Mouse (Mus musculus) ES-Bruce4 (cell line): ENCODE results near the gene Gm10272. TPM values are rescaled to one million over a fixed set of nuclear protein-coding genes. Genes with fewer than 3 reads are reported as not detected.
"Not testable (repeated sequence)": the region's sequence is repeated elsewhere in the genome, so short reads cannot be mapped to it uniquely, and the experiment has no call there.

Experiments used
- H3K27ac ChIP-seq: 2 replicates; pipeline ENCODE4 v1.5.1; 2012; ENCODE audit warnings: low read length, inconsistent platforms; ENCODE audit not compliant: insufficient read depth
- H3K27me3 ChIP-seq: 2 replicates; pipeline ENCODE4 v1.6.1; 2012; ENCODE audit warnings: mild to moderate bottlenecking, low read length, inconsistent platforms; ENCODE audit not compliant: control insufficient read depth, poor library complexity, insufficient read depth, severe bottlenecking
- H3K36me3 ChIP-seq: 2 replicates; pipeline ENCODE4 v1.6.1; 2012; ENCODE audit warnings: inconsistent platforms, mild to moderate bottlenecking, low read length, moderate library complexity; ENCODE audit not compliant: control insufficient read depth, poor library complexity, insufficient read depth, severe bottlenecking
- H3K4me1 ChIP-seq: one replicate; pipeline ENCODE4 v1.8.1; 2011; ENCODE audit warnings: low read length; ENCODE audit not compliant: control insufficient read depth, insufficient read depth
- H3K4me3 ChIP-seq: 2 replicates; pipeline ENCODE4 v1.5.1; 2011; ENCODE audit warnings: low read depth, mild to moderate bottlenecking, low read length
- H3K9ac ChIP-seq: 2 replicates; pipeline ENCODE4 v1.6.1; 2012; ENCODE audit warnings: low read depth, mild to moderate bottlenecking, inconsistent platforms; ENCODE audit not compliant: poor library complexity, severe bottlenecking
- H3K9me3 ChIP-seq: replicated peaks from 2 replicates; pipeline ENCODE4 v1.6.1; 2012; ENCODE audit warnings: mild to moderate bottlenecking, low read length, inconsistent platforms; ENCODE audit not compliant: control insufficient read depth, poor library complexity, insufficient read depth, severe bottlenecking
- CTCF ChIP-seq: IDR thresholded peaks from one replicate; pipeline ENCODE4 v1.8.1; 2011; ENCODE audit warnings: low read depth, low read length
- EP300 ChIP-seq: IDR thresholded peaks from 2 replicates; pipeline ENCODE4 v1.6.1; 2011; ENCODE audit warnings: low read depth, low read length; ENCODE audit not compliant: insufficient read depth
- POLR2A ChIP-seq: IDR thresholded peaks from one replicate; pipeline ENCODE4 v1.8.1; 2011; ENCODE audit warnings: low read length; ENCODE audit not compliant: insufficient read depth
- polyA plus RNA-seq: library from polyadenylated mRNA; stranded (reverse); fragments of >200 nt; gene quantifications from 2 replicates; pipeline ENCODE4 v1.2.4, GENCODE M21; 2011; ENCODE audit warnings: low read depth; ENCODE audit not compliant: missing spikeins, insufficient read depth, insufficient read length

Gm10272 gene
- polyA plus RNA-seq, 1 experiment: not detected

GRCm38 (mm10) chr10:77715507-77715906 lies 9.1 kb downstream of the Gm10272 start, which contains the start of gene Gm10142:
Gene Gm10142, plus strand, starts transcription at chr10:77715807.
- Histone ChIP-seq H3K9me3 (no peaks in the 10 kb centered on the region), H3K9ac (no peak within 1 kb of the TSS), H3K27me3 (no peaks in the 10 kb centered on the region), H3K36me3 (no peaks in the 10 kb centered on the region), H3K27ac (no peak within 1 kb of the TSS), H3K4me1 (no peaks in the 10 kb centered on the region), H3K4me3 (no peak within 1 kb of the TSS)
- no peak for TF ChIP-seq EP300
- TF ChIP-seq CTCF: no peak
- TF ChIP-seq POLR2A: no peak

- not testable (repeated sequence) for H3K4me1 ChIP-seq, H3K27me3 ChIP-seq, H3K4me3 ChIP-seq, H3K9ac ChIP-seq, H3K36me3 ChIP-seq, H3K9me3 ChIP-seq, H3K27ac ChIP-seq
Measured at GRCm38 (mm10) chr10:77720299-77720698, 13.9 kb downstream of the Gm10272 start, which contains the start of gene Krtap12-1. Gene Krtap12-1, plus strand, starts transcription at chr10:77720599.

- H3K9ac ChIP-seq: no peak overlapping the region
- no peaks in the 10 kb centered on the region for H3K36me3 ChIP-seq
- no peaks in the 10 kb centered on the region; the same call in 1 of the 2 replicates for H3K9me3 ChIP-seq
- H3K4me1 ChIP-seq: no peaks in the 10 kb centered on the region
- no peaks in the 10 kb centered on the region for H3K27me3 ChIP-seq
- no peak overlapping the region for H3K27ac ChIP-seq
- TF ChIP-seq CTCF (peak; percentile 66), POLR2A (no peak)
- no peak overlapping the region for H3K4me3 ChIP-seq
Measured at GRCm38 (mm10) chr10:77724855-77725254, 18.4 kb downstream of the Gm10272 start.

- Histone ChIP-seq H3K36me3 (no peaks in the 10 kb centered on the region), H3K9me3 (no peaks in the 10 kb centered on the region; the same call in 1 of the 2 replicates)
- TF ChIP-seq POLR2A: no peak
- TF ChIP-seq CTCF: no peak
- TF ChIP-seq EP300: no peak
Measured at GRCm38 (mm10) chr10:77726186-77726585, 19.8 kb downstream of the Gm10272 start, which contains the start of gene Gm10100. Gene Gm10100, plus strand, starts transcription at chr10:77726486.

GRCm38 (mm10) chr10:77728280-77728679 lies 21.9 kb downstream of the Gm10272 start:
- Histone ChIP-seq H3K4me3 (no peak overlapping the region), H3K27ac (no peak overlapping the region), H3K9ac (no peak overlapping the region), H3K36me3 (no peaks in the 10 kb centered on the region), H3K9me3 (no peaks in the 10 kb centered on the region), H3K4me1 (no peaks in the 10 kb centered on the region), H3K27me3 (no peaks in the 10 kb centered on the region)
- TF ChIP-seq CTCF: peak; percentile 34
- TF ChIP-seq EP300: no peak

More at GRCm38 (mm10) chr10:77726186-77726585, 19.8 kb downstream of the Gm10272 start, which contains the start of gene Gm10100:
- no peak within 1 kb of the TSS for H3K27ac ChIP-seq
- H3K4me1 ChIP-seq: no peaks in the 10 kb centered on the region
- no peak within 1 kb of the TSS for H3K4me3 ChIP-seq
- no peak within 1 kb of the TSS for H3K9ac ChIP-seq
- H3K27me3 ChIP-seq: no peaks in the 10 kb centered on the region

GRCm38 (mm10) chr10:77729241-77729640 lies 22.8 kb downstream of the Gm10272 start:
- TF ChIP-seq EP300 (no peak), POLR2A (no peak), CTCF (peak; percentile 93)
- H3K36me3 ChIP-seq: no peaks in the 10 kb centered on the region
- H3K27me3 ChIP-seq: no peaks in the 10 kb centered on the region
- no peaks in the 10 kb centered on the region for H3K9me3 ChIP-seq
- no peak overlapping the region for H3K27ac ChIP-seq
- no peaks in the 10 kb centered on the region for H3K4me1 ChIP-seq
- no peak overlapping the region for H3K4me3 ChIP-seq
- H3K9ac ChIP-seq: no peak overlapping the region
